Mouse (Mus musculus) ES-E14 (cell line): ENCODE data around the gene Gramd1b.

ENCODE experiments used
- CHD2 ChIP-seq: IDR thresholded peaks from 2 replicates; pipeline ENCODE4 v1.6.1; 2014; ENCODE audit warnings: mild to moderate bottlenecking, low read depth, low read length, inconsistent platforms
- HCFC1 ChIP-seq: IDR thresholded peaks from 2 replicates; pipeline ENCODE4 v1.6.1; 2012; ENCODE audit warnings: low read length, inconsistent platforms, borderline replicate concordance; ENCODE audit not compliant: insufficient read depth
- MAFK ChIP-seq: IDR thresholded peaks from 2 replicates; pipeline ENCODE4 v1.6.1; 2014; ENCODE audit warnings: mild to moderate bottlenecking, low read depth, low read length, inconsistent platforms; ENCODE audit not compliant: insufficient read depth
- ZC3H11A ChIP-seq: IDR thresholded peaks from 2 replicates; pipeline ENCODE4 v1.6.1; 2012; ENCODE audit warnings: low read depth, mild to moderate bottlenecking, inconsistent platforms, low read length, borderline replicate concordance
- ZNF384 ChIP-seq: IDR thresholded peaks from 2 replicates; pipeline ENCODE4 v1.6.1; 2012; ENCODE audit warnings: low read depth, low read length, inconsistent platforms

- TF ChIP-seq MAFK (no peak), ZNF384 (no peak), ZC3H11A (no peak), CHD2 (no peak), HCFC1 (no peak)
Observed at GRCm38 (mm10) chr9:40427663-40428062, 103.5 kb downstream of the Gramd1b start.
